Mouse (Mus musculus) frontal cortex, adult 2 months (tissue): ENCODE results near the gene Pin4. TPM values are rescaled to one million over a fixed set of nuclear protein-coding genes. Genes with fewer than 3 reads are reported as not detected.

Experiments used
- DNase-seq, 2 experiments: peaks; one replicate each; pipeline ENCODE4 v3.0.0; 2022; ENCODE audit warnings: low spot score in 1 of 2; ENCODE audit errors: extremely low spot score in 1 of 2
- polyA plus RNA-seq: library from polyadenylated mRNA; depleted of rRNA; stranded (reverse); fragments of >200 nt; gene quantifications from 2 replicates; pipeline ENCODE4 v1.2.3, GENCODE M21; 2012; rRNA removed

Pin4 gene
- polyA plus RNA-seq, 1 experiment, result 69.2 TPM

DNA sequence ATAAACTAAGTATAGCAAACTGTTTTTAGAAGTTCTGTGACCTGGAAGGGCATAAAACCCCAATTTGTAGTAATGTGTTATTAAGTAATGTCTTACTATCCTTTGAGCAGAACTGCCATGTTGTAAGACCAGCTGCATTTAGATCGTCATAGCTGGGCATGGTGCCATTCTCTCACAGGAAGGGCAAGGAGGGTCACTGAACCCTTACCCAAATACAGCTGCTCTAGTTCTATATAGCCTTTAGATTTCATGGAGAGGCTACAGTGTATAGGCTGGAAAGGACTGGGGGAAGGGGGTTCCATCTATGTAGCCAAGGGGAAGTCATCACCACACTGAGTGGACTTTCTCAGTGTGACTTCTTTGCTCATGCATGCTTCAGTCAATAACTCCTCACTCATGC, 21.9 kb downstream of the Pin4 start:
- no peak for DNase-seq

DNA sequence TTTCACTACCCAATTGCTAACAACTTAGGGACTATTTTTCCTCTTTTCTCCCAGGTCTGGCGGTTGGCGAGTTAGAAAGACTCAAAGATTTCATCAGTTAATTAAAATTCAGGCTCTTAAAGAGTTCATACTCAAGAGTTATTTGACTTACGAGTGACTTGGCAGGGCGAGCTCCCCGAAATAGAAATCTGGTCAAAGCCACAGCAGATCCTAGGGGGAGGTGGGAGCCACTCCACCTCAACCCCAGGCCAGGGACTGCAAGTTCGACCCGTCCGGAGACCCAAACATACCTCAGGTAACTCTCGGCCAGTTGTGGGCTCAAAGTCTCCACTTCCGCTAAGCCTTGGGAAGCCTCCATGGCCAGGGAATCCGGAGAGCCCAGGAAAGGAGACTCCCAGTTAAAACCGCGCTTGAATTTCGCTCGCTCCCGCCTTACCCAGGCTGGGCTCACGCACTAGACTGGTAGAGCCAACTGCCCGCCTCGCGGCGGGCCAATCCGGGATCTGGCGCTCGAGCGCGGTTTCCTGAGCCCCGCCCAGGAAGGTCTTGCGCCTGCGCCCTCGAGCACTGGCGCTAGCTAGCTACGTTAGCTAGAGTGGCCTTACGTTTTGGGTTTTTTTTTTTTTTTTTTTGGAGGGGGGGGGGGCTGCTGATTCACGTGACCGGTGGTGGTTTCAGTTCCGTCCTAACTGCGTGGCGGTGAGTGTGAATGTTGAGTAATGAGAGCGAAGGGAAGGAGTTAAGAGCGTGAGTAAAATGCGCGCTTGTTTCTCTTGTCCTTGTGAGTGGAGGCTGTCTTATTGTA, 37.6 kb downstream of the Pin4 start, which contains the start of gene Ercc6l:
TSS of gene Ercc6l (minus strand) at position 474 of the 805 bp plus-strand sequence.
- peak; percentile 66 to 86 for DNase-seq

DNA sequence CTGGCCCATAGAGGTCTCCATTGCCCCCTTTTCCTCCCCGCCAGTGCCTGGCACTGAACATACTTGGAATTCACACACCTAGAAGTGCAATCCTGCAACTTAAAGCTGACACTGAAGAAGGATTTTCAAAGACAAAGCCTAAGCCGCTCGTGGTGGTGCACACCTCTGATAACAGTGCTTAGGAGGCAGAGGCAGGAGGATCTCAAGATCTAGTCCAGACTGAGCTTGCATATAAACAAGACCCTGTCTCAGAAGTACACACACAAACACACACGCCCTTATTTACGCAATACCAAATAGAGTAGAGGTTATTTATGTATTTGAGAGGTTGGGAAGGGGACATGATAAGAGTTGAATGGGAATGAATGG, 38.2 kb downstream of the Pin4 start:
- peak in 1 of 2 experiments; percentile 1 for DNase-seq

DNA sequence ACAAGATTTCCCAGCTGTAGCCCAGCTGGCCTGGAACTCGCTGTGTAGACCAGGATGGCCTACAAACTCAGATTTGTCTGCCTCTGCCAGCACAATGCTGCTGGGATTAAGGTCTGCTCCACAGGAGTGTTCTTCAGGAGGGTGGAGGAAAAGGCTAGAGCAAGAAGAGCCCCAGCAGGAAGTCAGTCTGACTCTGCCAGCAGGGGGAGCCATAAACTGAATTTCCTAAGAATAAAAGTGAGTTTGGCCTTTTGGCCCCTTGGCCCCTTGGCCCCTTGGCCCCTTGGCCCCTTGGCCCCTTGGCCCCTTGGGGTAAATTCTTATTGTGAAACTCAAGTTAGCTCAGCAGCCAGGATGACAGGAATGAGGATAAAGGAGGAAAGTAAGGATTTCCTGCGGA, 40.5 kb downstream of the Pin4 start:
- DNase-seq, result peak in 1 of 2 experiments; percentile 42

DNA sequence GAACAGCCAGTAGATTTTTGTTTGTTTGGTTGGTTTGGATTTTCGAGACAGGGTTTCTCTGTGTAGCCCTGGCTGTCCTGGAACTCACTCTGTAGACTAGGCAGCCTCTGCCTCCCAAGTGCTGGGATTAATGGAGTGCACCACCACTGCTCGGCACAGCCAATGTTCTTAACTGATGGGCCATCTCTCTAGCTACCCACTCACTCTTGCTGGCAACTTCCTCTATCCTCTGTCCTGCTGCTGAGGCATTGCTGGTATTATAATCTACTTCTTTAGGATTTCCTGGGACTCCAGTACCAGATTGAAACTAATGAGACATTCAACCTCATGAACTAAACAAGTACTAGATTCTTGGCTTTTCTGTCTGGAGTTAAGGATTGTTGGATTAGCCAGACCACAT, 41.3 kb downstream of the Pin4 start:
- DNase-seq, result no peak

DNA sequence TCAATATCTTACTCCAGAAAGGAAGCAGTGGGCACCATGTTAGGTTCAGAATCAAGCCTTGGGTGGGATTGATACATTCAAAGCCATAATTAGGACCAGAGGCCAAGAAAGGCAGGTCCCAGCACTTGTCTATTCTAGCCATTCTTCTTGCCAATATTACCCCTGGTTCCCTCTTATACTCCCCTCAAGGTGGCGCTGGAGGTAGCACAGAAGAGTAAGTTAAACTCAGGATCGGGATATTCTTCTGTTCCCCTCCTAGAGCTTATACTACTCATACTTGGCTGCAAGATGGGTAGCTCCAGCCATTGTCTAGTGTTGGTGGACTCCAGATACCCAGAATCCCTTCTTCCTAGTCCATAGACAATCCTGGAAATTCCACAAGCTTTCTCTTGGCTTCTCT, 43.8 kb downstream of the Pin4 start:
- DNase-seq, result no peak

DNA sequence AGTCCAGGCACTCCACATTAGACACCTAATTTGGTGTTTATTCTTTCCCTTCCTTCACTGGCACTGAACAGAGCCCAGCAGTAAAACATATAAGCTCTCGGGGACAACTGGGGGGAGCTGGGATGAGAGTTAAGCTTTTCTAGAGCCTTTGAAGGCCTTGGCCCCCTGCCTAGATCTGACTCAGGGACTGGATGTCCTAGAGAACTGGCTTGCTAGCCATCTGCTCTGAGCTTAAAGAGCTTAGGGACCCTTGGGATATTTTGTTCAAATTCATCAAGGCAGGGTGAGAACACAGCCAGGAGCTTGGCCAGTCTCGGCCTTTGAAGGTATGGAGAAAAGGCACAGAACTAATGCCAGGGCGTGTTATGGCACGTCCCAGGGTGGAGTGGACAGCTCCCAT, 44.3 kb downstream of the Pin4 start:
- DNase-seq, result no peak

DNA sequence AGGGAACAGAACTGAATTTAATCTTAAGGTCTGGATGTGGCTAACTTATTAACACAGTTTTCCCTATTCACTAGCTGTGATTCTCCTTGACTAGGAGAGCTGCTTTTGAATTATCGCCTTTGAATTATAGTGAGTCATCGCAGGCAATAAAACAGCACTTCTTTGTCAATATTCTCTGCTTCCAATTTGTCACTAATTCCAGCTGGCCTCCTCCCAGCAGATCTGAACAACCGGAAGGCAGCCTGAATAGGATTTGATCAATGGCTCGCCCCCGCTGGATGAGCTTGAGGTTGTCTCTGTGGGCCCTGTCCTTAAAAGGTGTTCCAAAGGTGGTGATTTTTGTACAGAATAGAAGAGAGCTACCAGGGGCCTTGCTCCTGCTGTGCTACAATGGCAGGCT, 47.3 kb downstream of the Pin4 start:
- DNase-seq, result peak in 1 of 2 experiments; percentile 15

DNA sequence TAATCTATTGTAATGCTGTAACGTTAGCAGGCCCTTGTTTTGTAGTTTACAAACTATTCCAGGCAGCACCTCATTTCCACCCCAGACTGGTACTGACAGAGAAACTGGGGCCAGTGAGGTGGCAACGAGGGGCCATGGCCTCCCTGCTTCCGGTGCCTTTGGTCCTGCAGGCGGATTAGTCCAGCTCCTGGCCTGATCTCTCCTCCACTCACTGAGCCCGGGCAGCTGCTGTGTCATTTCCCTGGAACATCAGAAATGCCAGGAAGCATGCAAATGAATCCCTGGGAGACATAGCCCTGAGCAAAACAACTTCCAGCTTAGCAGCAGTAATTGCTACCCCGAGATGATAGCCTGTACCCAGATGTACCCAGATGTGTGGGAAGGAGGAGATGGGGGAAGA, 47.7 kb downstream of the Pin4 start:
- DNase-seq, result no peak

DNA sequence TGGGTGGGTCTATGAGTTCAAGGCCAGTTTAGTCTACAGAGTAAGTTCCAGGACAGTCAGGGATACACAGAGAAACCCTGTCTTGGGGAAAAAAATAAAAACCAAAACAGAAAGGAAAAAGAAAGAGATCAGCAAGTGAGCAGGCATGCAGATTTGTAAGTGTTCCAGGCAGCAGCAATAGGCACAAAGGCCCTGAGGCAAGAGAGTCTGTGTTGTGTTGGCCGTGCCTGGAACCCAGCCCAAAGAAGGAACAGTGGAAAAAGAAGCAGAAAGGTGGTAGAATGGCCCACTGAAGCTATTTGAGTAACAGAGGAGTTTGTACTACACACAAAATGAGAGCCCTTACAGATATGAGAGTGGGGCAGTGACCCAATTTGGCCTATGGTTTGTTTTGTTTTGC, 50.5 kb downstream of the Pin4 start:
- no peak for DNase-seq

DNA sequence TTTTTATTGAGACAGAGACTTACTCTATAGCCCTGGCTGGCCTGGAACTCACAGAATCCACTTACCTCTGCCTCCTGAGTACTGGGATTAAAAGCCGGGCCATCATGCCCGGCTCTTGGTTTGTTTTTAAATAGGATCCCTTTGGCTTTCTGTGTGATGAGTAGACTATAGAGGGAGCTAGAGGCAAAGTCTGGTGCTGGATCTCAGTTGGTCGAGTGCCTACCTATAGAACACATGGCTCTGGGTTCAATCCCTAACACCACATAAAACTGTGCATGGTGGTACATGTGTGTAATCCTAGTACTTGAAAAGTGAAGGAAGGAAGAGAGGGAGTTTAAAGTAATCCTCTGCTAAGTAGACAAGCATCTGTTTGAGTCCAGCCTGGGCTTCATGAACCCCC, 50.9 kb downstream of the Pin4 start:
- no peak for DNase-seq

DNA sequence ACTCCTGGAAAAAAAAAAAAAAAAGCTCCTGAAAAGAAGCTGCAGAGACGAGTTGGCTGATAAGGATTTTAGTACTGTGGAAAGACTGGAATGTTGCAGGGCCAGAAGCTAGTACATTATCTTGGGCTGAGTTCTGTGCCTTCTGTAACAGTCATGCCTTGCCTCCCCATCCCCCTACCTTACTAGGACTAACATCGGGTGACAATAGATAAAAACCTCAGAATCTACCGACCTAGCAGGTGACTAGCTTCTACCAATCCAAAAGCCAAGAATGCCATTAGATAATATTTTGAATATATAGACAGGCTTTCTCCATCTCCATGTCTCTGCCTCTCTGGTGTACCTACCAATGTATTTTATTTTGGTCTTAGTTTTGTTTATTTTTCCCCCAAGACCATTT, 51.7 kb downstream of the Pin4 start:
- no peak for DNase-seq

DNA sequence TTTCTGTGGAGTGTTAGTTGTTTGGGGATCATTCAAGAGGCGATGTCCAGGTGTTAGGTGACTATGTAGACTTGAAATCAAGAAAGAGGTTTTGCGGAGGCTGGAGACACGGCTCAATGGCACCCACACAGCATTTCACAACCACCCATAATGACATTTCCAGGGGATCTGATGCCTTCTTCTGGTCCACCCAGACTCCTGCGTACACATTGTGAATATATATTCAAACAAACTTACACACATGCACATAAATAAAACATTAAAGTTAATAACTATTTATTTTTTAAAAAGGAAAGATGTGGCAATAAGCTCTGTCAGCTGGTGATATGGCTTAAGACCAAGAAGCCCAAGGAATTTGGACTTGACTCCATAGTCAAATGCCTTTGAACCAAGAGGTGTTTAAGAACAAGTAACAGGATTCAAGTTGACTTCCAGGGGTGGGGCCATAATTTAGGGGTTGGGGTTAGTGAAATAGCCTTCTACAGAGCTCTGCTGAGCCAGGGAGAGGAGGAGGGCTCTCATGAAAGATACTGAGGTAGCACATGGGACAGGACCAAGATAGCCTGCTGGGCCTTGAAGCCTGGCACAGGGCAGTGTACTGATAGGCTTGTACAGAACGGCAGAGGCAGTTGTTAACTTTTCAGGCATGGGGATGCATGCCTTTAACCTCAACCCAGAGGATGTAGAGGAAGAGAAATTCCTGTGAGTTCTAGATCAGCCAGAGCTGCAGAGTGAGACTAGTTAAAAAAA, 56.5 kb downstream of the Pin4 start:
- no peak for DNase-seq

Other genes starting within 250 kb of the Pin4 start
- 24.8 and 27.3 TPM in 2 replicates for gene Rtl5, start 48.1 kb upstream of the Pin4 start, polyA plus RNA-seq
- gene Ercc6l, start 37.6 kb downstream of the Pin4 start, polyA plus RNA-seq, result 0.10 and 0.13 TPM in 2 replicates
- 585 and 653 TPM in 2 replicates for gene Rps4x, start 69.9 kb downstream of the Pin4 start, polyA plus RNA-seq
- 7.1 and 8.7 TPM in 2 replicates for gene Cited1, start 132.7 kb downstream of the Pin4 start, polyA plus RNA-seq